Mouse (Mus musculus): ENCODE measurements around the gene Klhl7.
"Not testable (repeated sequence)": the region's sequence is repeated elsewhere in the genome, so short reads cannot be mapped to it uniquely, and the experiment has no call there.

The Klhl7 gene

GRCm38 (mm10) chr5:24095393-24095792 lies 5.0 kb upstream of the Klhl7 start:
- no peak for DNase-seq (ENCODE audit: low read depth in 2 of 2, low spot score in 2 of 2)

DNA sequence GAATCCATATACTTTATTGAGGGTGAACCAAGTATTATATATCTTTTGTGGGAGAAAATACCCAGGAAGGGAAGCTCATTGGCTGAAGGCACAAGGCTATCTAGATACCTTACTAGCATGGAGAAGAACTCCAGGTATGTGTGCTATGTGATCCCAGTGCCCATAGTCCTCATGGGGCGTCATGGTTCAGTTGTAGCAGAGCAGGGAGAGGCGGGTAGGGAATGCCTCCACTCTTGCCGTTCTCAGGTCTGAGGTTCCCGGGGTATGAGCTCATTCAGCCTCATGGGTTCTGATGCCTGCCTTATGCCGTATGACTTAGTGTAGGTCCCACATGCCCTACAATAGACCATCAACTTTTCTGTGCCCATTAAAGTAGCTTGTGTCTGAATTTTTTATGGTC lies 4.5 kb upstream of the Klhl7 start:
- no peak for DNase-seq (ENCODE audit: low read depth in 2 of 2, low spot score in 2 of 2)

DNA sequence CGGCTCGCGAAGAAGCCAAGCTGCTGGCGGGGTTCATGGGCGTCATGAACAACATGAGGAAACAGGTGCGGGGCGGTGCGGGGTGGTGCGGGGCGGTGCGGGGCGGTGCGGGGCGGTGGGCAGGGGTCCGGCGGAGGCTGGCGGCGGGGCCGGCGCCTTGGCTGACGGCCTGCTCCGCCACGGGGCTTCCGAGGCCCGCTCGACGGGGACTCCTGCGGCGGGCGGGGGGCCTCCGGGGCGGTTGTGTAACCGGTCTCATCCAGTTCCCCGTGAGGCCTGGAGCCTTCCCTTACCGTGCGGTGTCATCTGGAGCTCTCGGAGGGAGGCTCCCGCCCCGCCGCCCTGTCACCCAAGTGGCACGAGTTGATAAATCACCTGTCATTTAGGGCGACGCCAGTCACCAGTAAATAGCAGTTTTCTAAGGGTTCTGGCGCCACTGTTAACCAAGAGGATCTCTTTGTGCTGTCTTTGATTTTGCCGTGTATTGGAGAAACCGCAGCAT lies 456 bp downstream of the Klhl7 start:
- peak; percentile 39 to 47 for DNase-seq (ENCODE audit: low read depth in 2 of 2, low spot score in 2 of 2)

DNA sequence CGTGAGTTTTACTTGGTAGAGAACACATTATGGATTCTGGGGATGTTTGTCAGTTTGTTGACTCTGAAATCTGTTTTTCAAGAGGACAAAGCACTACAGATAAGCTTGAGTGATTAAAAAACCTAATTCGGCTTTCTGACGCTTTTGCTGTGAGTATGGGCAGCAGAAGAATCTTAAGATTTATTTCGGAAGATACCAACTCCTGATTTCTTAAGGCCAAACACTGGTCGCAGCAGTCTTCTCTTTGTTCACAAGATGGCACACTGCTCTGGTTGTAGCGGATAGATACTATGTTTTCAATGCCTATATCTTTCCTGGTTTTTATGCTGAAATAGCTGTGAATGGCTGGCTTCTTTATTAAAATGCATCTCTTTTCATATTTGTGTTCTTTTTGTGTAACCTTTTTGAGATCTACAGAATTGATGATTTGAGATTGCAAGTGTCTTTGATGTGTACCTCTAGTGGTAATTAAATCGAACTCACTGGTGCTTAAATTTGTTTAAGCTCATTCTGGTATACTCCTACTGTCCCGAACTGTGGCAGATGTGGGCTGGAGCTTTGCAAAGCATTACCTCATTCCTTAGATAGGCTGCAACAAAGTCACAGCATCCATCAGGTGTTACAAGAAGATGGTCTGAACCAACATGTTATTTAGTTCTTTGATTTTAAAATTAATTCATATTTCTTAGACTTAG lies 1.2 kb downstream of the Klhl7 start:
- no peak for DNase-seq (ENCODE audit: low read depth in 2 of 2, low spot score in 2 of 2)

DNA sequence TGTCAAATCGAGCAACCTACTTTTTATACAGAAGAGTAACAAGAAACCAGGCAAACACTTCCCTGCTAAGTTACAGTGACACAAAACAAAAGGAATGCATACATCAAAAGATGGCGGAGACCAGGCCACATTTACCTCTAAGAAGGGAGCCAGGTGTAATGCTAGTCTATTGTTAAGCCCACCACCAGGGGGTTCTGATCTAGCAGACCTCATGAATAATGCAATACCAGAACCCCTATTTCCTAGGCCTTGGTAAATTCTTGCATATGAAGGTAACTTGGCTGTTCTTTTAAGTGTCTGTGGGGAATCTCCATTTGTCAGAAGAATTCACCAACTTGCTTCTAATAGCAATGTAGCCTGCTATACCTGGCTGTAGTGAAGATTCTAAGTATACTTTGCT lies 2.8 kb downstream of the Klhl7 start:
- not testable (repeated sequence) for DNase-seq (ENCODE audit: low read depth in 2 of 2, low spot score in 2 of 2)

GRCm38 (mm10) chr5:24103841-24104240 lies 3.4 kb downstream of the Klhl7 start:
- DNase-seq (ENCODE audit: low read depth in 2 of 2, low spot score in 2 of 2) = no peak

- DNase-seq (ENCODE audit: low read depth in 2 of 2, low spot score in 2 of 2) = no peak
Measured at GRCm38 (mm10) chr5:24107071-24107739, 6.8 kb downstream of the Klhl7 start.

GRCm38 (mm10) chr5:24107740-24108098 lies 7.3 kb downstream of the Klhl7 start:
- DNase-seq (ENCODE audit: low read depth in 2 of 2, low spot score in 2 of 2) = no peak

DNA sequence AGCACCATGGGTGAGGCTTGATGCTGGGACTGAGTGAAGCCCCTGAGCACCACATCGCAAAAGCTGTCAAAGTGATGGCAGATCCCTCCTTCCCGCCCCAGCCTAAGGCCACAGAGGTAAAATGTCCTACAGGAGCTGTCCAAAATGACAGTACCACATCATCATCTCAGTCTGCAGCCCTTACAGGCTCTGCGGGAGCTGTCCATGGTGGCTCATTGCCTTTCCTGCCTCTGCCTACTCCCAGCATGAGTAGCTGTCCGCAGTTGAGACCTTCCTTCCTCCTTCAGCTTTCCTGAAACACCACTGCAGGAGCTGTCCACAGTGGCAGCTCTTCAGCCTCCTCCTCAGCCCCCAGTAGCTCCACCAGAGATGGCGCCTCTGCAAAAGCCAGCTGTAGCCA lies 9.7 kb downstream of the Klhl7 start:
- no peak for DNase-seq (ENCODE audit: low read depth in 2 of 2, low spot score in 2 of 2)

DNA sequence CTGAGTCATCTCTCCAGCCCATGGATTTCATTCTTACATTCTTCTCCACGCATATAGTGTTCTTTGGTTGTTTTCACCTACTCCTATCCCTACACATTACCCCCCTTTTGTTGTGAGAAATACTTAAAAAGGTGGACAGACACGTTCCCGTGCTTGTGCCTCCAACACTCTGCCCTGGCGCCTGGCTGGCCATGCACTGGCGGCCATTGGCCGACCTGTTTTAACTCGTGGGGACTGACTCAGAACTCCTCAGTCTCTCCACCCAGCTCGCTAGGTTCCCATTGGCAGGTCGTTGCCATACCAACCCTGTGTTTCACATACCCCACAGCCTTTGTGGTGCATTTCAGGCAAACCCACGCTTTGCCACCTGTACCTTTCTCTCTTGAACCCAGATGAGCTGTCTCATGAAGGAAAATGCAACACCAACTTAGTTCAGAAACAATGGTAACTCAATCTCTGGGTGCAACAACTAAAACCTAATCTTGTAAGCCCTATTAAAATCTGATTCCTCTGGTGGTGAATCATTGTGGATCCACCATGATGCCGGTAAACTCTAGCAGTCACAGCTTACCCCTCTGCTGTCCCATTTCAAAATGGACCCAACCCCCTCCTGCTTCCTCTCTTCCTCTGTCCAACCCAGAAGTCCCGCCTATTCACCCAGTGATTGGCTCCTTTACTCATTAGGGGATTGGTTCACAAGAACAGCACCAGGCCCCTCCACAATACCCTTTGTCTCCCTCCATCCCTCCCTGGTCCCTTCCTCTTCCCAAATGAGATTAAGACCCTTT lies 11.9 kb downstream of the Klhl7 start:
- DNase-seq (ENCODE audit: low read depth in 2 of 2, low spot score in 2 of 2) = no peak

DNA sequence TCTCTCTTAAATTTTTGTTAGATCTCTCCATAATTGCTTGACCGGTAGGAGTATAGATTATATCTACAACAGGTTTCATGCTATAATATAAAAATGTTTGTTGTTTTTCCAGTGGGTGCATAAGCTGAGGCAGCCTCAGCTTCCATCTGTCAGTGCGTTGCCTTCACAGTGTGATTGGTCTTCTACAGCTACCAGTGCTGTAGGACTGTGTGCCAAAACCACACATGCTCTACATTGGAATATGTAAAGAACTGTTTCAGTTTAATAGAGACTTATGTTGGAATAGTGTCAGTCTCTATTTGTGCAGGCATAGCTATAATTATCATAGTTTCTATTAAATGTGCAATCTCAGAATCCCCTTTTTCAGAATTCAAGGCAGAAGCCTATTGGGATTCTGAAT lies 21.8 kb downstream of the Klhl7 start:
- no peak for DNase-seq (ENCODE audit: low read depth in 2 of 2, low spot score in 2 of 2)

DNA sequence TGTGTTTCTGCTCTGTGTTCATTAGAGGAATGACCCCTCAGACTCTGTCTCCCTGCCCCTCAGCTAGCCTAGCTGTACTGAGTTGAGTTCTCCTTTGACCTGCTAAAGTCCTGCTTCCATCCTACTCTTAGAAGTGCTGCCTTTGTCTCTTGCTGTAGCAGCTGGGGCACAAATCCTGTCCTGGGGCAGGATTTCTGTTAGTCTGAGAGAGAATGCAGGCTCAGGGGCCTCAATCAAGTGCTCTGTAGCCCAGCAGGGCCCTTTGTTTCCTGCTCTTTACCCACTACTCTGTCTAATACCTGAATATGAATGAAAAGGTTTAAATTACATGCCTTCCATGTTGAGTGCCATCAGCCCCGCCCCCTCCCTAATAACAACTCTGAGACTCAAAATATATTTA lies 23.8 kb downstream of the Klhl7 start:
- no peak for DNase-seq (ENCODE audit: low read depth in 2 of 2, low spot score in 2 of 2)

- no peak for DNase-seq (ENCODE audit: low read depth in 2 of 2, low spot score in 2 of 2)
Measured at GRCm38 (mm10) chr5:24124579-24125276, 24.3 kb downstream of the Klhl7 start.

DNA sequence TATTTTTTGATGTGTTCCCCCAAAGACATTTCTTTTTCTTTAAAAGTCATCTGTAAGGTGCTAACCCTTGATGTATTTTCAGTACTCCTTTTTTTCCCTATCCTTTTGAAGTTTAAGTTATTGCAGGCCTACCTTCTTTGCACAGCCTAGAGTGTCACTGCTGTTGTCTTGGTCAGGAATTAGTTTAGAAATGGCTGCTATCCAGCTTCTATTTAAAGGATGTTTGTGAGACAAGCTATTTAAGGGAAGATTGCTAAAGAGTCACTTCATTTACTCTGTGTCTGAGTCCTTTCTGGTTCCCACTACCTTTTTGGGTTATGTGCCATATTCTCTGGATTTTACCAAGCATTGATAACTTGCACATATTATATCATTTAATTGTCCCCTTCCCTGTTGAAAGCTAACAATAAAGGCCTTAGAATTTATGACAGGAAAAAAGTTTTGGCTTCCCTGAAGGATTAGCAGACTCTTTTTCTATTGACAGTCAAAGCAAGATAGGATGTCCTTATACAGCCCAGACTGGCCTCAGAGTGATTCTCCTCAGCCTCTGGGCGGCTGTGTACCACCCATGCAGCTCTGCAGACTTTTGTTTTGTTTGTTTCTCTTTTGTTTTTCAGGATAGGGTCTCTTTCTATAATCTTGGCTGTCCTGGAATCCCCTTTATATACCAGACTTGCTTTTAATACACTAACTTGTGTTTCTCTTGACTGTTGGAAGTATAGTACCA lies 25.7 kb downstream of the Klhl7 start:
- DNase-seq (ENCODE audit: low read depth in 2 of 2, low spot score in 2 of 2) = no peak

GRCm38 (mm10) chr5:24126967-24127366 lies 26.6 kb downstream of the Klhl7 start:
- DNase-seq (ENCODE audit: low read depth in 2 of 2, low spot score in 2 of 2) = no peak

DNA sequence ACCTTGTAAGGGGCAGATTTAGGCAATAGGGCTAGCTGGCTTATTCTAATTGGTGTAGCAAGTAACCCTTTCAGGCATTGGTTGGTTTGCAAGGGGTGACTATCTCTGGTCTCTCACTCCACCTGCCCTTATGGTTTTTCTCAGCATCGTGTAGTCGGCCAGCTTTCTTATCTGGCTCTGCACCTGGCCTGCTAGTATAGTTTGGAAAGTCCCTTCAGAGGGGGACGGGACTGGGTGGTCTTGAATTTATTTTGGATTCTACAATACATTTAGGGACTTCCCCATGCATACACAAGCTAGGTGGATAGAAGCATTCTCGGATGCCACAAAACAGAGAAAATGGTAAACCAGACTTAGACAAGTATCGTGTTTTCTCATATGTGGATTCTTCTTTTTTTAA lies 46.6 kb downstream of the Klhl7 start:
- no peak for DNase-seq (ENCODE audit: low read depth in 2 of 2, low spot score in 2 of 2)

GRCm38 (mm10) chr5:24152199-24152598 lies 51.8 kb downstream of the Klhl7 start:
- no peak for DNase-seq (ENCODE audit: low read depth in 2 of 2, low spot score in 2 of 2)

DNA sequence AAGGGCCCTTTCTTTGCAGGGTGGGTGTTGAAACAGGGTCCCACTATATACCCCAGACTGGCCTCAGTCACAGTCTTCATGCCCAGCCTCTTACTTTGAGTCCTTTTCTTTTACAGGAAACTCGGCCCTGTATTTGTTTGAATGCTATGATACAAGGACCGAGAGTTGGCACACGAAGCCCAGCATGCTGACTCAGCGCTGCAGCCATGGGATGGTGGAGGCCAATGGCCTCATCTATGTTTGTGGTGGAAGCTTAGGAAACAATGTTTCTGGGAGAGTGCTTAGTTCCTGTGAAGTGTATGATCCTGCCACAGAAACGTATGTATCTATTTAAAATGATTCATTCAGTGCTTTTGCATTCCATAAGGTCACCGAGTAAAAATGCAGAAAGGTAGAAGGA lies 56.4 kb downstream of the Klhl7 start:
- no peak for DNase-seq (ENCODE audit: low read depth in 2 of 2, low spot score in 2 of 2)

GRCm38 (mm10) chr5:24164789-24165445 lies 64.5 kb downstream of the Klhl7 start, which contains the start of gene Nupl2:
Gene Nupl2 (plus strand): TSS chr5:24164963.
- peak; percentile 73 to 81 for DNase-seq (ENCODE audit: low read depth in 2 of 2, low spot score in 2 of 2)

DNA sequence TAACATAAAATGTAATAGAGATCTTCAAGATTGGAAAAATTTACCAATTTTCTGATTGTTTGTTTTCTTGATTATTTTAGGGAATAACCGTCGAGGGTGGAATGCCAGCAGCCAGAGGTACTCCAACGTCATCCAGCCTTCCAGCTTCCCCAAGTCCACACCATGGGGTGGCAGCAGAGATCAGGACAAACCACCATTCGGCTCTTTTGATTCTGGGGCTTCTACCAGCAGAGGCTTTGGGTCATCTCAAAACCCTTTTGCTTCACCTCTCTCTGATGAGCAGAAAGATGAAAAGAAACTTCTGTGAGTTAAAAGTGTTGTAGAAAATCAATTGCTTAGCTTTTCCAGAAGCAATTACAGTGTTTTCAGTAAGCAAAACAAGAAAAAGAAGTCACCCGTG lies 66.9 kb downstream of the Klhl7 start:
- no peak for DNase-seq (ENCODE audit: low read depth in 2 of 2, low spot score in 2 of 2)
